Mouse (Mus musculus) macrophage (primary cell): ENCODE measurements around the gene Macrod2. TPM values are rescaled to one million over a fixed set of nuclear protein-coding genes. Genes with fewer than 3 reads are reported as not detected.

Experiments used
- H3K27ac ChIP-seq: fragments of 350-480 bp; formaldehyde crosslinking; 2 replicates; pipeline ENCODE4 v1.9.0; 2021
- H3K36me3 ChIP-seq: fragments of 350-480 bp; formaldehyde crosslinking; 2 replicates; pipeline ENCODE4 v1.9.0; 2021; ENCODE audit errors: inconsistent target
- H3K4me3 ChIP-seq: fragments of 350-480 bp; formaldehyde crosslinking; 2 replicates; pipeline ENCODE4 v1.9.0; 2021; ENCODE audit errors: inconsistent target
- H3K79me2 ChIP-seq: fragments of 350-480 bp; formaldehyde crosslinking; 2 replicates; pipeline ENCODE4 v1.9.0; 2021; ENCODE audit errors: inconsistent target
- WGBS: methylation state at CpG from one replicate; pipeline ENCODE4 v1.1.7; 2026; ENCODE audit warnings: inconsistent platforms; ENCODE audit not compliant: missing documents; 5-methylcytosine and 5-hydroxymethylcytosine counted together
- polyA plus RNA-seq: library from polyadenylated mRNA; stranded (reverse); fragments of 250-400 nt; gene quantifications from 3 replicates; pipeline ENCODE4 v1.2.4, GENCODE M21; 2018; ENCODE audit warnings: inconsistent platforms

Gene Macrod2
- polyA plus RNA-seq, 1 experiment from 2014 or later: 0.59 TPM

DNA sequence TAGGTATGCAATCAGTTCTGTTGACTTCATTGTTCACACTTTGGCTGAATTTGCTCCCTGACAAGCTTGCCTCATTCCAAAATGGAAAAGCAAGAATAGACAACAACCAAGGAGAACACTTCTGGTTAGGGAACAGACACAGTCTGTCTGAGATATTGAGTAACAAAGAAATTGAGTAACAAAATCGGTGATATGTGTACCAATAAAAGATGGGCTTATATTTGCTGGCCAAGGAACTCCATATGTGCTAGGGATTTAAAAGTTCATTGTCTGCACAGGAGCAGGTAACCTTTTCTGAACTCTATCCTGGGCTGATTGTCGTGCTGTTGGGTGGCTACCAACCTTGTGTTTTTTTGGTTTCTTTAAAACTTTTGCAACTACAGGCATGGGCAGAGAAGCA is 817.2 kb downstream of the Macrod2 start:
- Histone ChIP-seq H3K4me3 (no peak overlapping the region), H3K36me3 (no peaks in the 10 kb centered on the region), H3K27ac (no peak overlapping the region), H3K79me2 (no peaks in the 10 kb centered on the region)
- 96% methylated on average over 2 of the region's 2 CpGs for WGBS

DNA sequence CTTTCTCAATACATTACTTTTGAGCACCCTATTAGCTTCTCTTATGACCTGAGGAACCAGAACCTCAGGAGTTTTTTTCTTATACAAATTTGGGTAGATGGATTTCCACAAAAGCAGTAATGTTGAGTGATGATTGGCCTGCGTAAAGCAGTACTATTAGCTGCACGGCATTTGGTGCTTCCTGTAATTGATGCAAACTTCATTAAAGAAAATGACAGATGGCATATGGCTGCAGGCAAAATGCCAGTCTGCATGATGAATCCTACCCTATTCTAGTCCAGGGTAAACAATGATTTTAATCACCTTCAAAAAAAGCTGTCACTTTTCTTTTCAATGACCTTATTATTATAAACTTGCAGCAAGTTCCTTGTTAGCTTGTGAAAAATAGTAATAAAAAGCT is 822.4 kb downstream of the Macrod2 start:
- WGBS: 78% methylated on average over 2 of the region's 2 CpGs
- H3K36me3 ChIP-seq: no peaks in the 10 kb centered on the region

DNA sequence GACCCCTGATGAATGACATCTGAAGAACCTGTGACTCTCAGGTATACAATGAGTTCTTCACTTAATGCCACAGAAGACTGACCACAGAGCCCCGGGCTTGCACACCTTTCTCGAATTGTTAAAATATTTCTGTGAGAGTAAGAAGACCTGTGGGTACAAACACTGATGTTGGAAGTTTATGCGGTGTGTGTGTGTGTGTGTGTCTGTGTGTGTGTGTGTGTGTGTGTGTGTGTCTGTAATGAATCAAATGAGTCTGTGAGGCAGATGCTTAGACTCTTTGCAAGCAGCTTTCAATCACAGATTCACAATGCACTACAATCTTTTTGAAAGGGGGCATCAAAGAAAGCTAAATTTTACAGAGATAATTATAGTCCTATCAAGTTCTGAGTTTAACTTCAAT is 822.8 kb downstream of the Macrod2 start:
- 78% methylated on average over 3 of the region's 3 CpGs for whole genome bisulfite sequencing
- H3K27ac ChIP-seq: no peak overlapping the region
- no peak overlapping the region for H3K4me3 ChIP-seq
- H3K79me2 ChIP-seq: no peaks in the 10 kb centered on the region
- H3K36me3 ChIP-seq: no peaks in the 10 kb centered on the region

More for the DNA sequence above, 822.4 kb downstream of the Macrod2 start:
- no peak overlapping the region for H3K4me3 ChIP-seq
- H3K27ac ChIP-seq: no peak overlapping the region
- no peaks in the 10 kb centered on the region for H3K79me2 ChIP-seq

DNA sequence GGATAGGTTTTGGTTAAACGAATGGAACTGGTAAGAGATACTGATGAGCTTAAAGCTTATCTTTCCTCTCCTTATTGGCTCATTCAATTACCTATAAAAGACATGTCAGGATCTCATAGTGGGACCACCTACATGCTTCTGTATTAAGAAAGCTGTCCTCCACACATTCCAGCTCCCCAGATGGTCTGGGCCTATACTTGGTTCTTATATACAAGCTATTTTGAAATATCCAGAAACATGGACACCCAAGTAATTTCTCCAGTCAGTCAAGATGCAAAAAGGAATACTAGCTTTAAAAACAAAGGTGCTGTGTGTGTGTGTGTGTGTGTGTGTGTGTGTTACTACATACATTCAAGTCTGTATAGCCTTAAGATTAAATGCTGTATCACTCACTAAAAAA is 833.7 kb downstream of the Macrod2 start:
- H3K79me2 ChIP-seq: no peaks in the 10 kb centered on the region
- WGBS: 83% methylated on average over 1 of the region's 1 CpGs
- no peak overlapping the region for H3K27ac ChIP-seq
- no peaks in the 10 kb centered on the region for H3K36me3 ChIP-seq
- no peak overlapping the region for H3K4me3 ChIP-seq

DNA sequence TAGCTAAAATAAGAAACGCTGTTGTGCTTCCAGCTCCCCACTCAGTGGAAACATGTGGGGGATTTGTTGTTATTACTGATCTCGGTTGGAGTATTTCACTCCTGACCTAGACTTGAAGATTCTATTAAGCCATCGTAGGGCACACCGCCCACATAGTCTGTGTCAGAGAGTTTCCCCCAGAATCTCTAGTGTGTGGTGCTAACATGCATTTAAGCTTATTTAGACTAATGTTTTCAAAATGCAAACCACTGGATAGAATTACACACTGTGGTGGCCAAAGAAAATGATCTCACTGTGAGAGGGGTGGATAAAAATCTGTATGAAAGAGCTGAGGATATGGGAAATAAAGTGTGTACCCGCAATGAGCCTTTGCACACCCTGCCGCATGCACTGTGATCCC is 834.7 kb downstream of the Macrod2 start:
- Histone ChIP-seq H3K79me2 (no peaks in the 10 kb centered on the region), H3K36me3 (no peaks in the 10 kb centered on the region), H3K27ac (no peak overlapping the region), H3K4me3 (no peak overlapping the region)
- 84% methylated on average over 4 of the region's 6 CpGs for WGBS

DNA sequence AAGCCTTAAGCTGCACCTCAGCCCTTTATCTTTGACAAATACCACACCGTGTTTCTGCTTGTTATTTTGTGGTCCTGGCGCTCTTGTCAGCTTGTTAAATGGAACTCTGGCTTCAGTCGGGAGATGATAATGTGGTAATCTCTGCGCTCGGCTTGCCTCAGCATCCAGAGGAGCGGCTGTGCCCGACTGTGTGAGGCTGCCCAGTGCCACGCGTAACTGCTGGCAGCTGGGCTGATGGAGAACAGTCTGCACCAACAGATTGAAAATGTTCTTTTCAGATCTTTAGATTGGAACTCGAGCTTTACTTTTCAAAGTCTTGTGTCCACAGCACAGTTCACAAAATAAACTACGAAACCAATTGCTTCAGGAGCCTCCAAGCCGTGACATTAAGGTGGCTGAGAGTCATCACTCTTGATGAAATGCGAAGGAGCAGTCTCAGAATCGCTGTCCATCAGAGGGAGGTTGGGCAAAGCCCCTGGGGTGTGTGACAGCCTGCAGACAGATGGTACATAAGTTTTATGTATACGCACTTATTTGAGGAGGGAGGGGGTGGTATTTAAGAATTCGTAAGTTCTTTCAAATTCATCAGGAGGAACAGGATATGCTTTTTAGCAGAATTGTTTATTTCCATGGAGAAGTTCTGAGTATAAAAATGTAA is 836.0 kb downstream of the Macrod2 start:
- Histone ChIP-seq H3K4me3 (no peak overlapping the region), H3K79me2 (no peaks in the 10 kb centered on the region), H3K36me3 (no peaks in the 10 kb centered on the region), H3K27ac (no peak overlapping the region)
- WGBS: 70% methylated on average over 16 of the region's 16 CpGs

DNA sequence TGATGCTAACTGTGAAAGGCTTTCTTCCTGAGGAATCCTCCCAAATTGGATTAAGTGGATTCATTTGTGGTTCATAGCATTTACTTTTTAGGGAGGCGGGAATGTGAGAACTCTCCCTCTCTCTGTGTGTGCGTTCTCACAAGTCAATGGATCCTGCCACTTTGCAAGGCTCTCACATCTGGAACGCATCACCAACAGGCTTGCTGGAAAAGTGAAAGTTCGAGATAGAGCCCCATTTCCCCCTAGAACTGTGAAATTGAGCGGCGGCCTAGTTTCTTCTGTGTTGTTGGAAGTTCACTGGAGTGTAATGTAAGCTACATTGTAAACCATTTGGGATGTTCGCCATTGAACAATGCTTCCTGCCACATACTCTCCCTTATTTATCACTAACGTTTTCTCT is 839.2 kb downstream of the Macrod2 start:
- H3K4me3 ChIP-seq: no peak overlapping the region
- 91% methylated on average over 8 of the region's 8 CpGs for WGBS
- H3K79me2 ChIP-seq: no peaks in the 10 kb centered on the region
- H3K27ac ChIP-seq: no peak overlapping the region
- no peaks in the 10 kb centered on the region for H3K36me3 ChIP-seq

DNA sequence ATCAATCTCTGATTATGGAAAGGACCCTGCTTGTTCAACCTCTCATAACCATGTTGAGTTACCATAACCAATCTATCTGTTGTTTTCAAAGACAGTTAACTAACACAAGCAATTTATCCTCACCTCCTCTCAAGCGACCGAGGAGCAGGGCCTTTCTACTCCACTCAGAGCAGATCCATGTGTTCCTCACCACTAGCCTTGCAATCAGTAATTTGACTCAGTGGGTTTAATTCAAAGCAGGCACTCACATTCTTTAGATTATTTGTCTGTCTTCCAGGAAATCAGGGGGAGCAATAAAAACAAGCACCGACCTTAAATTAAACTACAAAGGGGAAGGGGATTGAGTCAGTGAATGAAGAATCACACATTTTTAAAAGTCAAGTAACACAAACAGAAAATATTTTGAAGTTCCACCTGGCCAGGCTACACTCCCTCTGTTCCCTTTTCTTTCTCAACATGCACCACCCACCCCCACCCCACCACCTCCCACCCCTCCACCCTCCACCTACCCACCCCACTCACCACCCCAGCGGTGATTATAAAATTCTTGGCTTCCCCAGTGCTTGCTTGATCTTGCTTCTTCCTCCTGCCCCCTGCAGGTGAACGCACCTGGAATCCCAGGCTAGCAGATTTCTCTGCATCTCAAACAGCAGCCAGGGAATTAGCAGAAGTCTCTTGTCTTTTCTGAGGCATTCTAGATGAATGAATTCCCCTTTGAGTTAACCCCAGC is 839.8 kb downstream of the Macrod2 start:
- 81% methylated on average over 4 of the region's 5 CpGs for WGBS
- Histone ChIP-seq H3K36me3 (no peaks in the 10 kb centered on the region), H3K79me2 (no peaks in the 10 kb centered on the region), H3K27ac (no peak overlapping the region), H3K4me3 (no peak overlapping the region)

DNA sequence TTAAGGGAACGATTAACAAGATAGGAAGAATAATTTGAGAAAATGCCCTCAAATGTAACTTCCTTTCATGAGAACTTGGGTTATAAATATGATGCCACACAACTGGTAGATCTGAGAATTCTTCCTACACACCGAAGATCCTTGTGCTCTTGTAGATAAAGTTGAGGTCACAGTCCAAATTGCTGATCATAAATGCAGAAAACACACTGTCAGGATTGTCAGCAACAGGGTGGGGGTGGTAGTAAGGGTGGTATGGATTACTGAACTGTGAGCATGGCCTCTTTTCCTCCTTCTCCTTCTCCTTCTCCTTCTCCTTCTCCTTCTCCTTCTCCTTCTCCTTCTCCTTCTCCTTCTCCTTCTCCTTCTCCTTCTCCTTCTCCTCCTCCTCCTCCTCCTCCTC is 852.6 kb downstream of the Macrod2 start:
- Histone ChIP-seq H3K79me2 (no peaks in the 10 kb centered on the region), H3K27ac (no peak overlapping the region), H3K36me3 (no peaks in the 10 kb centered on the region), H3K4me3 (no peak overlapping the region)
- WGBS: 64% methylated on average over 2 of the region's 2 CpGs

DNA sequence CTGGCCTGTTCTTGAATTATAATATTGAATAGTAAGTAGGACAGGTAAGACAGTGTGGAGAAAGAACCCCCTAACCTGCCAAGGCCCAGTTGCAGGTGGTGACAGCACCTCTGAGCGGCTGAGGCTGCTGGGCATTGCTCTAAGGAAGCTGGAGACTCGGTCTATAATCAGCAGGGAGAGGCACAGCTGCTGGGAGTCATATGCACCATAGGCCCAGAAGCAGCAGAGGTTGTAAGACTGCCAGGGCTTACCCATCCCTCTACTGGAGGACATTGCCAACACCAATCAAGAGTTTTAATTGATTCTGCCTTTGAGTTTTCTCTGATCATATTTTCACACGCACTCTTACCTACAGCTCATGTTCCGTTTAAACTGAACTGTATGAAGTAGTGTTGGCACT is 869.5 kb downstream of the Macrod2 start:
- no peaks in the 10 kb centered on the region for H3K79me2 ChIP-seq
- H3K36me3 ChIP-seq: no peaks in the 10 kb centered on the region
- no peak overlapping the region for H3K4me3 ChIP-seq
- H3K27ac ChIP-seq: no peak overlapping the region
- 88% methylated on average over 4 of the region's 4 CpGs for WGBS

DNA sequence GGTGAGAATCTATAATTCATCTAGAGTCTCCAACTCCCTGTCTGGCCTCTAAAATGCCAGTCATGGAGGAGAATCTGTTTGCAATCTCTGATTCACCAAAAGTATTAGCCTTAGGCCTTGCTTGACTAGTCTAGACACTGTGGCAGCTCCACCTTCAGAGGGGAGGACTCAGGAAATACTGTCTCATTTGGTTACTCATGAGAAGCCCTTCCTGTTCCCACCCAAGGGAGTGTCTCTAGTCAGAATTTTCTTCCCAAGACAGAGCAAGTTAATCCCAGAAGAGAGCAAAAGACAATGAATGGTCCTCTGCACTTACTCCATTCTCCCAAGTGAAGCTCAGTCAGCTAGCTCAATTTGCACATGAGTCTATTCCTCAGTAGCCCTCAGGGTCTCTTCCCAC is 871.5 kb downstream of the Macrod2 start:
- no peak overlapping the region for H3K27ac ChIP-seq
- no peaks in the 10 kb centered on the region for H3K36me3 ChIP-seq
- no peak overlapping the region for H3K4me3 ChIP-seq
- H3K79me2 ChIP-seq: no peaks in the 10 kb centered on the region

DNA sequence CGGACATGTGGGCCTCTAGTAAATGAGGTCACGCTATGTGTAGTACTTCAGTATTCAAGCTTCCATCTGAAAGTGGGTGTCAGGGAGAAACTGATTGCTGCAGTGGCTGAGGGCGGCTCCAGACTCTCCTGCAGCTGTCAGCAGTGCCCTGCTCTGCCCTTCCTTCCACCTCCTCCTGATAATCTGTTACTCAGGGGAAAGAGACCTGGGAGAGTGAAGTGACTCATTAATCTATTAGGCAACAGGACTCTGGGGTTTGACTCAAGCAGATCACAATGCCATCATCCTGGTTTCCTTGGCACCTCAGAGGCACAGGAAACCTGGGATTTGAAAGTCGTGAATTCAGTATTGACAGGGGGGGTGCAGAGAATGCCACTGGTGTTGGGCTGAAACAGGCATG is 876.4 kb downstream of the Macrod2 start:
- no peak overlapping the region for H3K4me3 ChIP-seq
- H3K36me3 ChIP-seq: no peaks in the 10 kb centered on the region
- 73% methylated on average over 4 of the region's 4 CpGs for WGBS
- H3K27ac ChIP-seq: no peak overlapping the region
- H3K79me2 ChIP-seq: no peaks in the 10 kb centered on the region

DNA sequence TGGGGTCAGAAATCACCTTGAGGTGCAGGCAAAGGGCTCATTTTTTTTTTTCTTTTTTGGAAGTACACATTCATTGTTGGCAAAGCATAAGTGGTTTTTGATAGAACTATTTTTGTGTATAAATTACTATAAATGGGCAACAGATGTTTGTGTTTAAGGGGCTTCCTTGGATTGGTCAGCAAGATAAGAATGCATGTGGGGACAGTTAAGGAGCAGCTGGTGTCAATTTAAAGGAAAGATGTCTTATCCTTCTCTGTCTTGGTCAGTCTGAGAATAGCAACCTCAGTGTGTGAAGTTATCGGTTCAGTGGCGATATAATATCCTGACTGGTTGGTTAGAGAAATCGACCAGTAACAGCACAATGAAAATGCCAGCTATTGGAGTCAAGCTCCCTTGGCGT is 877.9 kb downstream of the Macrod2 start:
- Histone ChIP-seq H3K79me2 (no peaks in the 10 kb centered on the region), H3K4me3 (no peak overlapping the region), H3K36me3 (no peaks in the 10 kb centered on the region), H3K27ac (no peak overlapping the region)
- 98% methylated on average over 4 of the region's 4 CpGs for WGBS

DNA sequence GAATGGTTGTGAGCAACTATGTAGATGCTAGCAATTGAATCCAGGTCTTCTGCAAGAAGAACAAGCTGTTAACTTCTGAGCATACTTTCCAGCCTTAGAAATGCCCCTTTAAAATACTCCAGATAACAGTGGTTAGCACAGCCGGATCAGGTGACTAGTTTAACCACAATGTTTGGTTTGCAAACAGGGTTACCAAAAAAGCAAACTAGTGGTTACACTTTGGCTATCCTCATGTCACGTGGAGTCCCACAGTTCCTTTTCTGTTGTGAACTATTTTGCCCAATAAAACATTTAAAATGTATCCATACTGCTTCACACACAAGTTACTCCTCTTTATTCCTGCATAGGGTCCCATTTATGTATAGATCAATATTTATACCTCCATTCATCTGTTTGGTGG is 879.2 kb downstream of the Macrod2 start:
- 3% methylated on average over 2 of the region's 2 CpGs for WGBS
- Histone ChIP-seq H3K79me2 (no peaks in the 10 kb centered on the region), H3K4me3 (no peak overlapping the region), H3K27ac (no peak overlapping the region), H3K36me3 (no peaks in the 10 kb centered on the region)

DNA sequence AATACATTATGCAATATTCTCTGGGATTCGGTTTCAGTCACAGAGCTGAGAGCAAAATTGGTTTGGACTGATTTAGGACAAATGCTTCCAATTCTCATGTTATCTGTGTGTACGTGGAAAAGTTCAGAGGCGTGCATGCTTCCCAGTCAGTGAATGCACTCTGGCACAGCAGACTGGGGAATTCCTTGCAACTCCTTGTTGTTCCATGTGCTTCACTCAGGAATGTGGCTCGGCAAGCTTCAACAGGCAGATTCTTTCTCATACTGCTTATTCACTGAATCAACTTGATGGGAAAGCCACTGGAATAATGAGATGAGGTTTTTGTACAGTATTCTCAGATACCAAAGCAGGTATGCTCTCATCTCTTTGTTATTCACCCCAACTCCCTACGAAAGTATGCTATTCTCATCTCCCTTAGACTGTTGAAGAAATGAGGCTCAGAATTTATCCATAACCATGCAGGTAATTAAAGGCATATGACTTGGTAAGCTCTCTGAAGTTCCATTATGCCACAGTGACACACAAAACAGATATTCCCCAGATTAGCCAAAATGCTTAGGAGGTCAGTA is 884.1 kb downstream of the Macrod2 start:
- WGBS: 86% methylated on average over 5 of the region's 5 CpGs

More for the DNA sequence above, 884.1 kb downstream of the Macrod2 start:
- no peaks in the 10 kb centered on the region for H3K36me3 ChIP-seq
- no peak overlapping the region for H3K27ac ChIP-seq
- H3K4me3 ChIP-seq: no peak overlapping the region
- H3K79me2 ChIP-seq: no peaks in the 10 kb centered on the region
